Mouse (Mus musculus): ENCODE results near the gene Sgo2a.

GRCm38 (mm10) chr1:58046721-58047290 is 51.0 kb downstream of the Sgo2a start:
- TF ChIP-seq POLR2A (IDR thresholded peaks at IDR 0.05; ENCODE audit: insufficient read length, low read depth) (no peak), TCF3 (IDR thresholded peaks at IDR 0.05; ENCODE audit: insufficient read length, low read depth) (no peak), MAX (IDR thresholded peaks at IDR 0.05; ENCODE audit: low read depth) (no peak), REST (IDR thresholded peaks at IDR 0.05; ENCODE audit: insufficient read depth, insufficient read length) (no peak), USF1 (IDR thresholded peaks at IDR 0.05; ENCODE audit: low read depth) (no peak), MYOG (IDR thresholded peaks at IDR 0.05; ENCODE audit: control insufficient read depth in 1 of 3, insufficient read depth in 1 of 3, insufficient read length in 2 of 3, low read depth in 2 of 3) (no peak), TCF12 (IDR thresholded peaks at IDR 0.05; ENCODE audit: insufficient read depth, poor library complexity, severe bottlenecking) (no peak), MYOD1 (IDR thresholded peaks at IDR 0.05; ENCODE audit: control insufficient read depth in 1 of 3, insufficient read length in 2 of 3, low read depth in 2 of 3) (no peak), POLR2AphosphoS2 (IDR thresholded peaks at IDR 0.05; ENCODE audit: insufficient read length, low read depth) (no peak), CEBPB (IDR thresholded peaks at IDR 0.05; ENCODE audit: insufficient read depth, poor library complexity, severe bottlenecking) (no peak)
